In genomic region chr2:24923561-24923960, GRCm38 (mm10) we compare ENCODE assay signal across 13 mouse cellular contexts. TPM values are rescaled to one million over a fixed set of nuclear protein-coding genes. Genes with fewer than 3 reads are reported as not detected.
A peak's percentile ranks its signal among the peaks of the same experiment; 100 is the strongest.
DNase-seq lines count a peak whose midpoint lies in the region; TF ChIP-seq lines count a peak whose summit lies in the region.
"Had no signal": no experiment of that assay in that cellular context is flagged by ENCODE, and none has a peak within 500 bp of the region (broad histone marks: within the 10 kb centered on the region; RNA-seq: fewer than 3 reads in every experiment).

No protein-coding gene starts in this region.

- no peak overlapping the region for H3K4me3 ChIP-seq in layer of hippocampus, adult 2 months
- H3K4me3 ChIP-seq: embryonic facial prominence, embryonic 12.5 days; liver, embryonic 13.5 days had no signal

- no peak overlapping the region for H3K27ac ChIP-seq in layer of hippocampus, adult 2 months
- H3K27ac ChIP-seq: embryonic facial prominence, embryonic 12.5 days; liver, embryonic 13.5 days had no signal

- peak; percentile 31 to 51 for DNase-seq in cerebellum, postnatal 10 days
- DNase-seq in cerebellum, adult 9-11 months = no peak
- DNase-seq in layer of hippocampus, adult 2 months (ENCODE audit: low spot score in 2 of 2) = no peak
- no peak for DNase-seq in layer of hippocampus, adult 11-12 months (ENCODE audit: low spot score)
- peak; percentile 39 for DNase-seq in MN1 (ENCODE audit: low spot score)
- DNase-seq in lung, postnatal 10 days = peak; percentile 34
- DNase-seq in layer of hippocampus, postnatal 36 days = no peak
- no peak for DNase-seq in ovary, postnatal 14 days (ENCODE audit: low spot score)
- DNase-seq: heart, postnatal 14 days; layer of hippocampus, adult 9-11 months; liver, embryonic 13.5 days; right cerebral cortex, postnatal 25 days had no signal

- TF ChIP-seq CTCF in layer of hippocampus, adult 2 months (conservative IDR thresholded peaks at IDR 0.05) = peak; percentile 77

RNA-seq across cellular contexts. Expression of gene Ehmt1, which starts 4.1 kb away (rescaled TPM):
- 10 to 100 TPM; 63.3 to 70.0 TPM for total RNA-seq in layer of hippocampus, adult 2 months (2021)
- total RNA-seq in layer of hippocampus, postnatal 36 days (2021) = 10 to 100 TPM; 64.1 to 74.6 TPM

RNA-seq across cellular contexts. Expression of gene Arrdc1, which starts 11.5 kb away (rescaled TPM):
- total RNA-seq in layer of hippocampus, adult 2 months (2021) = 10 to 100 TPM; 11.5 to 18.3 TPM
- total RNA-seq in layer of hippocampus, postnatal 36 days (2021) = 10 to 100 TPM; 10.6 to 11.3 TPM

RNA-seq across cellular contexts. Expression of gene Zmynd19, which starts 26.0 kb away (rescaled TPM):
- 10 to 100 TPM; 35.0 to 36.2 TPM for total RNA-seq in layer of hippocampus, adult 2 months (2021)
- 10 to 100 TPM; 40.4 to 43.4 TPM for total RNA-seq in layer of hippocampus, postnatal 36 days (2021)

RNA-seq across cellular contexts. Expression of gene Dph7, which starts 38.6 kb away (rescaled TPM):
- total RNA-seq in layer of hippocampus, adult 2 months (2021) = 10 to 100 TPM; 30.5 to 39.6 TPM
- 10 to 100 TPM; 32.5 to 34.4 TPM for total RNA-seq in layer of hippocampus, postnatal 36 days (2021)

RNA-seq across cellular contexts. Expression of gene Mrpl41, which starts 51.3 kb away (rescaled TPM):
- 10 to 100 TPM; 84.0 to 86.9 TPM for total RNA-seq in layer of hippocampus, adult 2 months (2021)
- total RNA-seq in layer of hippocampus, postnatal 36 days (2021) = 10 to 100 TPM; 78.2 to 92.1 TPM

Comparison
In these comparisons a context has a peak if more than half of its experiments do, and no peak if none do; other contexts are left out.
1. DNase-seq: peak in cerebellum, postnatal 10 days (2 of 2), MN1 (single experiment) and lung, postnatal 10 days (single experiment); none in cerebellum, adult 9-11 months (single experiment), layer of hippocampus, adult 2 months (0 of 2), layer of hippocampus, adult 11-12 months (single experiment), layer of hippocampus, postnatal 36 days (0 of 2) and ovary, postnatal 14 days (single experiment).